Mouse (Mus musculus) cortical plate, adult 2 months (tissue): ENCODE data around the gene Cdhr5.

Experiments used
- CTCF ChIP-seq: fragments of 200-500 bp; IDR thresholded peaks from 2 replicates; pipeline ENCODE4 v1.5.1; 2011; ENCODE audit warnings: mild to moderate bottlenecking, control low read depth, low read length; ENCODE audit not compliant: insufficient read depth; ENCODE audit errors: extremely low read depth
- POLR2A ChIP-seq: fragments of 200-500 bp; IDR thresholded peaks from 2 replicates; pipeline ENCODE4 v1.6.1; 2011; ENCODE audit warnings: mild to moderate bottlenecking, low read length, control low read depth; ENCODE audit not compliant: insufficient read depth; ENCODE audit errors: extremely low read depth

DNA sequence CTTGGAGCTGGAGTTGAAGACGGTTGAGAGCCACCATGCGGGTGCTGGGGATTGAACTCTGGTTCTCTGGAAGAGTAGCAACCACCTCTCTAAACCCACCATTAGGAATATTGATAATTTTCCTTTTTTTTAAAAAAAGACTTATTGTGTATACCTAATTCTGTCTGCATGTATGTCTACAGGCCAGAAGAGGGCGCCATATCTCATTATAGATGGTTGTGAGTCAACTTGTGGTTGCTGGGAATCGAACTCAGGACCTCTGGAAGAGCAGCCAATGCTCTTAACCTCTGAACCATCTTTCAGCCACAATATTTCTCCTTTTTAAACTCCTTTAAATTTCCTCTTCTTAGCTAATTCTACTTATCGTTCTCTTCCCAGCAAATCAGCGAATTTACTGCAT, 50.1 kb downstream of the Cdhr5 start:
- TF ChIP-seq CTCF (no peak), POLR2A (no peak)
